Mouse (Mus musculus) hindbrain, embryonic 11.5 days (tissue): ENCODE results near the gene Tnfrsf18. TPM values are rescaled to one million over a fixed set of nuclear protein-coding genes. Genes with fewer than 3 reads are reported as not detected.

Experiments used
- ATAC-seq: fragments of 200-750 bp; cut with Nextera tagmentation; 2 replicates; pipeline ENCODE4 v1.8.0; 2017; ENCODE audit warnings: mild to moderate bottlenecking, moderate TSS enrichment, moderate library complexity; ENCODE audit not compliant: low FRiP score
- DNase-seq: peaks from one replicate; pipeline ENCODE4 v3.0.0-alpha.2; 2015; ENCODE audit warnings: low spot score
- H3K27ac ChIP-seq: fragments of 300-500 bp; sonication (generic); 2 replicates; pipeline ENCODE4 v1.5.1; 2014; ENCODE audit warnings: mild to moderate bottlenecking, low read depth, low read length
- H3K27me3 ChIP-seq: fragments of 300-500 bp; sonication (generic); 2 replicates; pipeline ENCODE4 v1.6.1; 2014; ENCODE audit warnings: mild to moderate bottlenecking, low read length, moderate library complexity, mixed read lengths; ENCODE audit not compliant: control insufficient read depth, insufficient read depth
- H3K36me3 ChIP-seq: fragments of 300-500 bp; sonication (generic); 2 replicates; pipeline ENCODE4 v1.6.1; 2014; ENCODE audit warnings: mild to moderate bottlenecking, low read length, moderate library complexity, mixed read lengths; ENCODE audit not compliant: control insufficient read depth, insufficient read depth
- H3K4me1 ChIP-seq: fragments of 300-500 bp; sonication (generic); replicated peaks from 2 replicates; pipeline ENCODE4 v1.6.1; 2014; ENCODE audit warnings: low read length, mixed read lengths; ENCODE audit not compliant: control insufficient read depth, insufficient read depth
- H3K4me2 ChIP-seq: fragments of 300-500 bp; sonication (generic); replicated peaks from 2 replicates; pipeline ENCODE4 v1.6.1; 2014; ENCODE audit warnings: mild to moderate bottlenecking, low read depth, low read length
- H3K4me3 ChIP-seq: fragments of 300-500 bp; sonication (generic); 2 replicates; pipeline ENCODE4 v1.5.1; 2014; ENCODE audit warnings: low read depth, low read length
- H3K9ac ChIP-seq: fragments of 300-500 bp; sonication (generic); 2 replicates; pipeline ENCODE4 v1.6.1; 2014; ENCODE audit warnings: low read depth, low read length
- H3K9me3 ChIP-seq: fragments of 300-500 bp; sonication (generic); 2 replicates; pipeline ENCODE4 v1.6.1; 2016; ENCODE audit warnings: low read length; ENCODE audit not compliant: control insufficient read depth
- WGBS: fragments of 180-500 bp; shearing (Covaris S2); extraction: QIAGEN DNeasy Blood & Tissue Kit; methylation state at CpG from one replicate; pipeline ENCODE4 v1.1.7; 2014; 5-methylcytosine and 5-hydroxymethylcytosine counted together
- polyA plus RNA-seq: library from polyadenylated mRNA; unstranded; fragments of >200 nt; fragmentation: Nextera tagmentation; extraction: Ambion mirVana; gene quantifications from 2 replicates; pipeline ENCODE4 v1.2.1, GENCODE M21; 2014

Tnfrsf18 gene
- 0.74 and 2.4 TPM in 2 replicates for polyA plus RNA-seq

DNA sequence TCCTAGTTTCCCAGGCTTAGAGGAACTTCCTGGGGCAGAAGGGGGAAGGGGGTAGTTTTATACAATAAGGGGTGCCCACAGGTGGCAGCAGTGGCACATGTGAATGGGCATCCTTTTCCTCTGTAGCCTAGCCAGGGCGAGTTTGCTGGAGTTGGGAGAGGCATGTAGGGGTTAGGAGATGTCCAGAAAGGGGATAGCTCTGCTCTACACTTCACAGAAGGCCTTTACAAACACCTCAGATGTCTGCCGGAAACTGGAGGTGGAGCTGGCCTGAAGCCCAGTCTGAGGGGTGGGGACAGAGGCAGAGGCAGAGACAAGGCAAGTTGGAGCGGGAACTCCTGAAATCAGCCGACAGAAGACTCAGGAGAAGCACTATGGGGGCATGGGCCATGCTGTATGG, at the start of gene Tnfrsf18:
Gene Tnfrsf18 (plus strand): TSS at position 152 of the 400 bp plus-strand sequence.
- no peaks in the 10 kb centered on the region for H3K36me3 ChIP-seq
- H3K27ac ChIP-seq = no peak within 1 kb of the TSS
- no peaks in the 10 kb centered on the region; the same call in 1 of the 2 replicates for H3K4me1 ChIP-seq
- H3K9ac ChIP-seq = no peak within 1 kb of the TSS
- H3K9me3 ChIP-seq = no peaks in the 10 kb centered on the region
- no peak for ATAC-seq
- 84% methylated on average over 4 of the region's 4 CpGs for WGBS
- no peak within 1 kb of the TSS for H3K4me2 ChIP-seq
- no peak within 1 kb of the TSS for H3K4me3 ChIP-seq
- H3K27me3 ChIP-seq = no peaks in the 10 kb centered on the region
- DNase-seq = no peak

DNA sequence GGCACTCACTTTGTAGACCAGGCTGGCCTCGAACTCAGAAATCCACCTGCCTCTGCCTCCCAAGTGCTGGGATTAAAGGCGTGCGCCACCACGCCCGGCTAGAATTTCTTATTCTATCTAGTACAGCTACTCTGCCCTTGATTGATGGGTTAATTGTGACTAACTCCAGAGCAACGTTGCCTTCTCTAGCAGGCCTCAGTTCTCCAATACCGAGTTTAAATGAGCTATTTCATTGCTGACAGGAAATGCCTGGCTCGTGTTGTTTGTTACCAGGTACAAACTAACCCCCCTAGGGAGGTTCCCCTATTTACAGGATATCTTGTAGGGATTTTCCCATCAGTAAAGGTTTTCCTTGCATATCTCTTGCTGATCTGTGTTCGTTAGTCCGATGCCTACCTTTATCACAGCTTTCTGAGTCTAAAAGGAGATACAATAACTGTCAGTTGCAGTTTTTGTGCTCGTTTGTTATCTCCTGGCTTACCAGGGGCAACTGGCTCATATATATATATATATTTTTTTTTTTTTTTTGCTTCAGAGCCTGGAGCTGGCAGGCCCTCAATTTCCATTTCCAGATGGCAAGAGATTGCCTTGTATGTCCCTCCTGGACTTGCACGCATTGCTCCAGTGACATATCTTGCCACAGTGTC, 44.4 kb upstream of the Tnfrsf18 start:
- no peaks in the 10 kb centered on the region for H3K27me3 ChIP-seq
- H3K4me3 ChIP-seq = no peak overlapping the region
- no peak for ATAC-seq
- H3K36me3 ChIP-seq = no peaks in the 10 kb centered on the region
- H3K9me3 ChIP-seq = no peaks in the 10 kb centered on the region
- no peak overlapping the region for H3K27ac ChIP-seq
- no peaks in the 10 kb centered on the region for H3K4me1 ChIP-seq
- WGBS = 80% methylated on average over 12 of the region's 12 CpGs
- H3K4me2 ChIP-seq = no peak overlapping the region
- no peak overlapping the region for H3K9ac ChIP-seq
- no peak for DNase-seq

DNA sequence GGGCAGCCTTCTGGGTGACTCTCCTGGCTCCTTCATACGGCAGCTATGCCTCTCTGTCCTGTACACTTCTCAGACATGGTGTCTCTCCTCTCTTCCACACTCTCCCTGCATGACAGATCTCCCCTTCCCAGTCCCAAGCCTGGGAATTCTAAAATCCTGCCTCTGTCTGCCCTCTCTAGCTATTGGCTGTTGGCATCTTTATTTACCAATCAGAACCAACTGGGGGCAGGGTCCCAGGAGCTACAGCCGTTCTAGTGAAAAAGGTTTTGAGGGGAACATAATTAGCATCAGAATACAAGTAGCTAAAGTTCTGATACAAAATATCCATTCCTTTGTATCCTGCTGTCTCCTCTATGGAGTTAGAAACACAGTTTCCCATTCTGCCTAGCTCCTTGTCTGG, 42.2 kb upstream of the Tnfrsf18 start:
- ATAC-seq = no peak

DNA sequence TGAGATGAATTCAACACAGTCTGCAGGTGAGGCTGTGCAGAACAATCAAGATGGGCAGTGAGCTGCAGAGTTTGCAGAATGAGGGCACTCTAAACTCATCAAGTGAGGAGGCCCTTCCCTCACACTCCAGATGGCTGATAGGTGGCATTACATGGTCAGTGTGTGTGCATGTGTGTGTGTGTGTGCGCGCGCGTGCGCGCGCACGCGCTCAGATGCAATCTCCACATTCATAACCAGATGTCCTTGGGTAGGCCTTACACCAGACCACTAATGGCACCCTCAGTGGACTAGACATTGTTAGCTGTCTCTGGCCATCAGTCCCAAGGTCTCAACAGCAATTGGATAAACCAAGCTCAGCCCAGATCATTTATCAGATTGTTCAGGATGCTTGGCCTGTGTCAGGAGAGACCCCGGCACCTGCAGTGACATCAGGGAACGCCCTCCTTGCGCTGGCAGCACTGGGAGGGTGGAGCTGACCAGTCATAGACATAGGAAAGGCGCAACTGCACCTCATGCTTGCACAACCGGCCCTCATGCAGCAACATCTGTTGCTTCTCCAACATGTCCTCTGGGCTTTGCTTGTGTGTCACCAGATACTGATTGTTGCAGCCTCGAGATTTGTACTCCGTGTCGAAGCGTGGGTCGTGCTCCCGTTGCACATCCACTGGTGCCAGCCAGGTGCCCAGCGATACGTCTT, 34.6 kb upstream of the Tnfrsf18 start:
- no peaks in the 10 kb centered on the region for H3K9me3 ChIP-seq
- 88% methylated on average over 22 of the region's 22 CpGs for WGBS
- no peaks in the 10 kb centered on the region for H3K36me3 ChIP-seq
- peak overlapping the region; percentile 98 for H3K4me2 ChIP-seq
- H3K4me3 ChIP-seq = peak overlapping the region; percentile 85
- no peak; the same call in 1 of the 2 replicates for ATAC-seq
- peak overlapping the region; percentile 79 for H3K9ac ChIP-seq
- no peak for DNase-seq
- peaks cover 13% of the 10 kb centered on the region for H3K4me1 ChIP-seq
- H3K27ac ChIP-seq = no peak overlapping the region
- no peaks in the 10 kb centered on the region for H3K27me3 ChIP-seq

More for the DNA sequence above, 42.2 kb upstream of the Tnfrsf18 start:
- 16% methylated on average over 2 of the region's 2 CpGs for WGBS
- H3K36me3 ChIP-seq = no peaks in the 10 kb centered on the region
- no peak overlapping the region for H3K9ac ChIP-seq
- no peaks in the 10 kb centered on the region for H3K4me1 ChIP-seq
- H3K27ac ChIP-seq = no peak overlapping the region
- H3K4me2 ChIP-seq = no peak overlapping the region
- no peaks in the 10 kb centered on the region for H3K27me3 ChIP-seq
- no peak overlapping the region for H3K4me3 ChIP-seq
- H3K9me3 ChIP-seq = no peaks in the 10 kb centered on the region
- DNase-seq = no peak

DNA sequence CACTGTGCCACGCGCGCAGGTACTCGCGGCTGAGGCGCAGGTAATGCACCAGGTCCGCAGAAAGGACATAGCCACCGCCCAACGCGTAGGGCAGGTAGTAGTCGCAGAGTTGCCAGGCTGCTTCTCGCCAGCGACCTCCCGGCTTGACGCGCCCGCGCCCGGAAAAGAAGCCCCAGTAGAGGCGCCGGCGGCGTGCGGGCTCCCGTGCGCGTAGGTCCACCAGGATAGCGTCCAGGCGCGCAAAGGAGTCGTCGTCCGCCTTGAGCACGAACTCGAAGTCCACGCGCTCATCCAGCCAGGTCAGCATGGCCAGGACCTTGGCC, 34.1 kb upstream of the Tnfrsf18 start:
- Histone ChIP-seq H3K9ac (peak overlapping the region; percentile 79), H3K36me3 (no peaks in the 10 kb centered on the region), H3K4me2 (peak overlapping the region; percentile 98), H3K27ac (peak overlapping the region; percentile 86), H3K27me3 (no peaks in the 10 kb centered on the region), H3K9me3 (no peaks in the 10 kb centered on the region), H3K4me1 (peaks cover 13% of the 10 kb centered on the region), H3K4me3 (peak overlapping the region; percentile 85)
- no peak for DNase-seq
- 33% methylated on average over 37 of the region's 37 CpGs for WGBS
- no peak; the same call in 1 of the 2 replicates for ATAC-seq

DNA sequence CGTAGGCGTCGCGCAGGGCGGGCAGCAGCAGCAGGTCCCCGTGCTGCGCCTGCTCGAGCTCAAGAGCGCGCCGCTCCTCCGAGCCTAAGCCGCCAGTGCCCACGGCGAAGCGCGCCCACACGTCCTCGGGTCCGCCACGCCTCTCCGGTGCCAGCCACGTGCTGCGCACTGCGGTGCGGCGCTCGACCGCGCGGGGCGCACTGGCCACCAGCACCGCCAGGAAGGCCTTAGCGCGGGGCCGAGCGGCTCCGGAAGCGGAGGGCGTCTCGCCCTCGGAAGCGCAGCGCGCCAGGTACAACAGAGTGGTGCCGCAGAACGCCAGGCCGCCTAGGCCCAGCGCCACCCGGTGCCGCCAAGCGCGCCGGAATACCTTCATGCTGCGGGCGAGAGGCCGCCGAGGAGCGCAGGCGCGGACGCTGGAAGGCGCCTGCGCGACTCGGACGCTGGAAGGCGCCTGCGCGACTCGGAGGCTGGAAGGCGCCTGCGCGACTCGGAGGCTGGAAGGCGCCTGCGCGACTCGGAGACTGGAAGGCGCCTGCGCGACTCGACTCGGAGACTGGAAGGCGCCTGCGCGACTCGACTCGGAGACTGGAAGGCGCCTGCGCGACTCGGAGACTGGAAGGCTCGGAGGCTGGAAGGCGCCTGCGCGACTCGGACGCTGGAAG, 33.6 kb upstream of the Tnfrsf18 start, which contains the start of the genes B3galt6 and Sdf4:
Gene B3galt6 (minus strand): TSS at position 409 of the 665 bp plus-strand sequence.
Gene Sdf4 (plus strand): TSS at position 632 of the 665 bp plus-strand sequence.
- WGBS = under 1% methylated on average over 96 of the region's 99 CpGs
- Histone ChIP-seq H3K4me2 (peak within 1 kb of the TSS; percentile 98), H3K4me3 (peak within 1 kb of the TSS; percentile 85), H3K4me1 (peaks cover 13% of the 10 kb centered on the region), H3K27ac (peak within 1 kb of the TSS; percentile 92), H3K9ac (peak within 1 kb of the TSS; percentile 79), H3K36me3 (no peaks in the 10 kb centered on the region), H3K27me3 (no peaks in the 10 kb centered on the region), H3K9me3 (no peaks in the 10 kb centered on the region)
- DNase-seq = peak; percentile 87
- peak; percentile 87 for ATAC-seq

DNA sequence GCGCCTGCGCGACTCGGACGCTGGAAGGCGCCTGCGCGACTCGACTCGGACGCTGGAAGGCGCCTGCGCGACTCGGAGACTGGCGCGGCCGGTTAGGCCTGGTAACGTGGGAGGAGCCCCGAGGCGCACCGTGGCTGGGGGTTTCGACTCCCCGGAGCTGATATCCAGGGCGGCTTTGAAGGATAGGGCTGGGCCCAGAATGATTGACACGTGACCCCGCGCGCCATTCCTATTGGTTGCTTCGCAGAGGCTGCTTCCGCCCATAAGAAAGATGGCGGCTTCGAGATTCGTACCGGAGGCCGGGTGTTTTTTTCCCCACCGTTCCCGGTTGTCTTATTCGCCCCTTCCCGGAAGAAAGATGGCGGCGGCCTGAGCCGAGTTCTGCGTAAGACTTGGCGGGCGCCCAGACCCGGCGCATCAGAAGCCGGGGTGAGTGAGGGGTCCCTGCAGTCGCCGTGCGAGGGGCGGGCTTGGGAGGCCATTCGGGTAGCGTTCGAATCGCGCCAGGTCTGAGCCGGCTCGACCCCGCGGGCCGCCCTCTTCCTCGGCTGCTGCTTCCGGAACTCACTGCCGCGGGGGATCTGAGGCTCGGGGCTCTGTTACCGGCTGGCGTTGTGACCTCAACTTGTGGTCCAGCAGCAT, 32.9 kb upstream of the Tnfrsf18 start:
- ATAC-seq (peak; percentile 87), DNase-seq (peak; percentile 96)
- Histone ChIP-seq H3K9me3 (no peaks in the 10 kb centered on the region), H3K36me3 (no peaks in the 10 kb centered on the region), H3K4me2 (peak overlapping the region; percentile 60), H3K4me1 (peaks cover 13% of the 10 kb centered on the region), H3K27me3 (no peaks in the 10 kb centered on the region), H3K9ac (peak overlapping the region; percentile 72), H3K4me3 (peak overlapping the region; percentile 85), H3K27ac (peak overlapping the region; percentile 92)
- under 1% methylated on average over 70 of the region's 70 CpGs for WGBS

DNA sequence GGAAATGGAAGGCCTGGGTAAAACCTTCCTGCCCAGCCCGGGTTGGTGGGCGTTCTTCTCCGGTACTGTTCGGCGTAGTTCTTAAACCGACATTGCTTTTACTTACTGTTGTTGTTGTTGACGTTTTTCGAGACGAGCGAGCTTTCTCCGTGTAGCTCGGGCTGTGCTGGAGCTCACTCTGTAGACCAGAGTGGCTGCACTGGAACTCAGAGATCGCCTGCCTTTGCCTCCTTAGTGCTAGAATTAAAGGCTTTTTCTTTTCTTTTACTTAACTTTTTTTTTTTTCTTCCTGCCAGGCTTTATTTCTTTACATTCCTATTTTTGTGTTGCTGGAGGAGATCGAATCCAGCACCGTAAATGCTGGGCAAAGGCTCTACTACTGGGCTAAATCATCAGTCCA, 32.4 kb upstream of the Tnfrsf18 start:
- no peaks in the 10 kb centered on the region for H3K9me3 ChIP-seq
- peak overlapping the region; percentile 85 for H3K4me3 ChIP-seq
- H3K36me3 ChIP-seq = no peaks in the 10 kb centered on the region
- H3K4me2 ChIP-seq = peak overlapping the region; percentile 60
- H3K9ac ChIP-seq = peak overlapping the region; percentile 72
- no peak for DNase-seq
- 7% methylated on average over 15 of the region's 15 CpGs for WGBS
- peak overlapping the region; percentile 92 for H3K27ac ChIP-seq
- ATAC-seq = no peak
- peaks cover 13% of the 10 kb centered on the region for H3K4me1 ChIP-seq
- no peaks in the 10 kb centered on the region for H3K27me3 ChIP-seq
